Mouse (Mus musculus) kidney, adult 8-10 months (tissue): ENCODE data around the gene Saxo1.

ENCODE experiments used
- DNase-seq, 2 experiments: peaks; one replicate each; pipeline ENCODE4 v3.0.0; 2022

The Saxo1 gene

DNA sequence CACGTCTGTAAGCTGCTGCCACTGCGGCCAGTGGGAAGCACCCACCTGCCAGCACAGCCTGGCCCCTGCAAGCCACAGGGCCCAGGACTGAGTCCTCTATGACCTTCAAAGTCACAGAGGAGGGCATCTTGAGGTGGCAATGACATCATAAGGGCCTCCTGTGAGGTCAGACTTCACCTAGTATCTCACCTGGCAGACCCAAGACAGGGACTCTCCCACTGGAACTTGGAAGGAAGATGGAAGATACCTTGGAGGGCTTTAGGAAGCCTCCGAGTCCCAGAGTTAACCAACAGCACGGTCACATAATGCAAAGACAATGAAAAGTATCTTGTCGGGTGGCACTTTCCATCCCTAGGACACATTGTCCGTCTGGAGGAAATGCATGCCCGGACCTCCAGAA lies at the start of gene Saxo1:
TSS of gene Saxo1 (minus strand) at position 101 of the 400 bp plus-strand sequence.
- no peak for DNase-seq

- no peak for DNase-seq
These were observed 33.2 kb upstream of the Saxo1 start for GRCm38 (mm10) chr4:86591304-86591703.

- no peak for DNase-seq
These were observed 30.1 kb upstream of the Saxo1 start for GRCm38 (mm10) chr4:86588236-86588635.

- DNase-seq: no peak
These were observed 22.5 kb upstream of the Saxo1 start for GRCm38 (mm10) chr4:86580591-86580990.

- no peak for DNase-seq
These were observed 21.9 kb upstream of the Saxo1 start for GRCm38 (mm10) chr4:86580056-86580455.

- DNase-seq: no peak
These were observed 18.6 kb upstream of the Saxo1 start for GRCm38 (mm10) chr4:86576630-86577225.

DNA sequence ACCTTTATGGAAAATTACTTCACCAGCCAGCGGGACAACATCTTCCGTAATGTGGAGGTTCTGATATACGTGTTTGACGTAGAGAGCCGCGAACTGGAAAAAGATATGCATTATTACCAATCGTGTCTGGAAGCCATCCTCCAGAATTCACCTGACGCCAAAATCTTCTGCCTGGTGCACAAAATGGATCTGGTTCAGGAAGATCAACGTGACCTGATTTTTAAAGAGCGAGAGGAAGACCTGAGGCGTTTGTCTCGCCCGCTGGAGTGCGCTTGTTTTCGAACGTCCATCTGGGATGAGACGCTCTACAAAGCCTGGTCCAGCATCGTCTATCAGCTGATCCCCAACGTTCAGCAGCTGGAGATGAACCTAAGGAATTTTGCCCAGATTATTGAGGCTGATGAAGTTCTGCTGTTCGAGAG lies 18.0 kb upstream of the Saxo1 start:
- peak in 1 of 2 experiments; percentile 7 for DNase-seq

GRCm38 (mm10) chr4:86575283-86575983 lies 17.3 kb upstream of the Saxo1 start, which contains the start of gene Rraga:
Gene Rraga (plus strand): TSS chr4:86575668.
- DNase-seq: peak; percentile 94 to 95

DNA sequence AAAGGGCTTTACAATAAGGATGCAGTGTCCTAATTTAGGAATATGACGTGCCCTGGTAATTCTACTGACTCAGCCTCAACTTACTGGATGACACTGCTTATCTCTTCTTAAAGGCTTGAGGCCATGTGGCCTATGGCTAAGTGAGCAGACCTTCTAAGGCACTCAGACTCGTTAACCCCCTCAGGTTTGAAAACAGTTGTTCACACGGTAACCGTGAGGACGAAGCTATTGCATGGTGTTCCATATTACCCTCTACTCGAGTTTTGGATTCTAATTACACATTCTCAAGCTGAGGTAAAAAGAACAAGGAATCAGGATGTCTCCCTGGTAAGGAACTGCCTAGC lies 16.8 kb upstream of the Saxo1 start:
- no peak for DNase-seq

GRCm38 (mm10) chr4:86561061-86561460 lies 2.9 kb upstream of the Saxo1 start:
- DNase-seq: no peak

DNA sequence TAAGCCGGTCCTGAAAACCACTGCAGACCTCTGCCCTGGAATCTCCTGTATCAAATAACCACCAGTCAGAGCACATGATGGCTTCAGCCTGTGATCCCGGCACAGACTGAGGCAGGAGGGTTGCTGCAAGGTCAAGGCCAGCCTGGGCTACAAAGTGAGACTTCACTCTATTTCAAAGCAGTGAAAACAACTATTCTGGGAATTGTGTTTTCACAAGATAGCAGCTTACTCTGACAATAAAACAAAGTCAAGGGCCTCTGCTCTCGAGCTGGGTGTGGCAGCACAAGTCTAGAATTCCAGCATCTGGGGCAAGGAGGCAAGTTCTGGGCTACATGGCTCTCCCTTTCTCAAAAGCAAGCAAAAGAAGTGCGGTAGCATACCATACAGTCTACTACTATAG lies 878 bp upstream of the Saxo1 start:
- DNase-seq: no peak

DNA sequence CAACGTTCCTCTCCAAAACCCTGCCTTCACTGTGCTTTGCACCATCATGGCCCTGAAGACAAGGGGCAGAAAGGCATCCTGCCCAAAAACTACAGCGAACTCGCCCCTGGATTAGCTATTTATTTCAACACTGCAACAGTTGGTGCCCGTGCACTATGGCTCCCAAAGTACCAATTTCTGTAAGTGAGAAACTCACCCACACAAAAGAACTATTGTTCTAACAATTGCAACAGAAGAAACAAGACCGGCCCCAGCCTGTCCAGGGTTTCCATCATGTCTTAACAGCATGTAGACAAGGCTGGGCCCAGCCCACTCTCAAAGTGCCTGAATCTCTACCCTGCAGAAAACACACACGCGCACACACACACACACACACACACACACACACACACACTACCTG lies 757 bp downstream of the Saxo1 start:
- no peak for DNase-seq

DNA sequence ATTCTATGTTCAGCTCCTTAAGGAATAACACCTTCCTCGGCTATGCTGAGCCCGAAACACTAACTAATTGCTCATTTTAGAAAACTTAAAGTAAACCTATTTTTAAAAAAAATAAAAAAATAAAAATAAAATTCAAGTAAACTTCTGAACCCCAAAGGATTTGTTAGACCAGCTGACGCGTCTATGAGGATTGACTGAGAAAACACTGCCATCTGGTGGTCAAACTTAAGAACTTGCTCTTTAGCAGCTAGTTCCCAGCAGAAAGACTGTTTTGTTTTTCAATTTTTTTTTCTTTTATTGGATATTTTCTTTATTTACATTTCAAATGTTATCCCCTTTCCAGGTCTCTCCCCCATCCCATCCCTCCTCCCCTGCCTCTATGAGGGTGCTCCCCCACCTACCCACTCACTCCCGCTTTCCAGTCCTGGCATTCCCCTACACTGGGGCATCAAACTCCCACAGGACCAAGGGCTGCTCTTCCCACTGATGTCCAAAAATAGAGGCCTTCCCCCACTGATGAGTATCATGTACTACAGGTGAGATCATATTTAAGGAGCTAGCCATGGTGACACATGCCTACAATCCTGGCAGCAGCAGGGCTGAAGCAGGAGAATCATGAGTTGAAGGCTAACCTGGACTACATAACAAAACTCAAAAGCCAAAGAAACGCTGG lies 3.0 kb downstream of the Saxo1 start:
- DNase-seq: no peak

- no peak for DNase-seq
These were observed 9.8 kb downstream of the Saxo1 start for GRCm38 (mm10) chr4:86548332-86548731.

- no peak for DNase-seq
These were observed 12.5 kb downstream of the Saxo1 start for GRCm38 (mm10) chr4:86545615-86546014.

DNA sequence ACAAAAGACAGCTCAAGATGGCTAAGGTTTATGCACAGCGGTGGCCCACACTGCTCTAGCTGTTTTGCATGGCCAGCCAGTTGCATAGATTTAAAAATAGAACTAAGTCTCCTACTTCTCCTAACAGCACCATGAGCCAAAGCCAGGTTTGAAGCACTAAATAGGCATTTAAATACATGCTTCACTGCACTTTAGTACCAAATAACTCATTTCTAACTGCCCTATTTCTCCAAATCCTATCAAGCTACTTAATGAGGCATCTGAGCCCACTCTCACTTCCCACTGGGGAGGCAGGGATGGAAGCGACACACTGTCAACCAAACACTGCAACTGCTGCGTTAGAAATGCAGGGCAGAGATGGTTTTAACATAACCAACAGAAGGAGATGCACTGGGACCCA lies 14.1 kb downstream of the Saxo1 start:
- DNase-seq: no peak

DNA sequence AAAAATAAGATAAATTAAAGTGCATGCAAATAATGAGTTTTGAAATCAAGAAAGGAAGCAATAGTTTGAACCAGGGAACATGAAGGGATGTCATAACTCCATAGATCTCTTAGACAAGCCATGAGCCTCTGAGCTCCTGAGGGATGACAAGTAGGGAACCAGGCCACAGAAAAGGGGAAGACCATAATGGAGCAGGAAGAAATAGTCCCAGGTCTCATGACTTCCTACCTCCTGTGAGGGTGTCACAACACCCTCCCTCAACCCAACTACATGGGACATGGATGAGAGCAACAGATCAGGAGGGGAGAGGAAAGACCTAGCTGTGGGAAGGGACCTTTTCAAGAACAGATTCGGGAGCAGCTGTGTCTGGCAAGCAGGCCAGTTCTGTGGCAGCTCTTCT lies 16.6 kb downstream of the Saxo1 start:
- no peak for DNase-seq

- no peak for DNase-seq
These were observed 19.2 kb downstream of the Saxo1 start for GRCm38 (mm10) chr4:86538936-86539335.

GRCm38 (mm10) chr4:86537972-86538371 lies 20.2 kb downstream of the Saxo1 start:
- DNase-seq: peak in 1 of 2 experiments; percentile 37

GRCm38 (mm10) chr4:86534091-86534481 lies 24.0 kb downstream of the Saxo1 start:
- no peak for DNase-seq

DNA sequence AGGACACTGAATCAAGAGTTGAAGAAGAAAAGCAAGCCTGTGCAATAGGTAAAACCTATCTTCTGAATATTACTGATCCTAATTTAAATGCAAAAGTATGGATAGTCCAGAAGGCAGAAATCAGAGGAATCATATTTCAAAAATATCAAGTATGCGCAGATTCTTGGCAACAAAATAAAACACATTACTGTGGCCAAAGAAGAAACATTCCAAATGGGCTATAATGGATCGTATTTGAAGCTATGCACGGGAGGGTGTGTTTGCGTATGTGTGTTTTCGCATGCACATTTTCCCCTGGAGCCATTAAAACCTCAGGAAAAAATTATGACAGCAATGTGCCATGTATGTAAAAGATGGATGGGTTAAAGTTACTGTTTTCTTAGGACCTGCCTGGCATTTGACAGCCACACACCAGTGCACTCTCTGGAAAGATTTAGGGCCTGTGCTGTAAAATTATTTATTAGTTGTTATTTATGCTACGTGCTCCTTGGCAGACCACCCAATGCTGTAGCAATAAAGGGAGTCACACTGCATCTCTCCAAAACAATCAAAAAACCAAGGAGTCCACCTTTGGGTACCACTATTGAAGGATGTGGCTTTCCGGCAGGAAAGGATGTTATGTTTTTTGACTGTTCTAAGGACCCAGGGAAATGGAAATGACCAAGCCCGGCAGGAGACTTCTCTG lies 24.6 kb downstream of the Saxo1 start:
- no peak for DNase-seq

GRCm38 (mm10) chr4:86529161-86529560 lies 29.0 kb downstream of the Saxo1 start:
- no peak for DNase-seq
